Mouse (Mus musculus): ENCODE results near the gene Parp14. TPM values are rescaled to one million over a fixed set of nuclear protein-coding genes. Genes with fewer than 3 reads are reported as not detected.

Gene Parp14
- polyA plus RNA-seq, 1 experiment: 0.02 TPM

GRCm38 (mm10) chr16:35907432-35908201, 36.3 kb upstream of the Parp14 start:
- TF ChIP-seq CTCF (IDR thresholded peaks at IDR 0.05; ENCODE audit: control insufficient read depth, insufficient read depth, insufficient read length) (no peak), USF1 (IDR thresholded peaks at IDR 0.05; ENCODE audit: low read depth) (peak; percentile 69), CEBPB (IDR thresholded peaks at IDR 0.05; ENCODE audit: low read depth) (no peak), FOSL1 (IDR thresholded peaks at IDR 0.05; ENCODE audit: insufficient read depth, low read length, poor library complexity, severe bottlenecking) (no peak), MYOD1 (IDR thresholded peaks at IDR 0.05; ENCODE audit: control insufficient read depth, insufficient read length, low read depth) (peak; percentile 50), MAX (IDR thresholded peaks at IDR 0.05) (no peak), MYOG (IDR thresholded peaks at IDR 0.05; ENCODE audit: control insufficient read depth, extremely low read depth, insufficient read length) (no peak)
- H3K27me3 ChIP-seq (ENCODE audit: control insufficient read depth, insufficient read depth, insufficient read length): no peaks in the 10 kb centered on the region
- no peaks in the 10 kb centered on the region for H3K36me3 ChIP-seq (ENCODE audit: control insufficient read depth, insufficient read depth)
- no peaks in the 10 kb centered on the region for H3K79me2 ChIP-seq (ENCODE audit: control insufficient read depth, insufficient read depth)
- no peak overlapping the region for H3K4me3 ChIP-seq (ENCODE audit: insufficient read depth, poor library complexity, severe bottlenecking)
- no peak overlapping the region for H3ac ChIP-seq (ENCODE audit: control insufficient read depth, insufficient read length, low read depth)
- H3K79me3 ChIP-seq (ENCODE audit: low read depth): no peaks in the 10 kb centered on the region

GRCm38 (mm10) chr16:35906887-35907286, 35.5 kb upstream of the Parp14 start:
- H3K4me3 ChIP-seq (ENCODE audit: insufficient read depth, poor library complexity, severe bottlenecking): no peak overlapping the region
- H3ac ChIP-seq (ENCODE audit: control insufficient read depth, insufficient read length, low read depth): no peak overlapping the region
- no peaks in the 10 kb centered on the region for H3K36me3 ChIP-seq (ENCODE audit: control insufficient read depth, insufficient read depth)
- TF ChIP-seq CEBPB (IDR thresholded peaks at IDR 0.05; ENCODE audit: low read depth): no peak
- no peaks in the 10 kb centered on the region for H3K79me2 ChIP-seq (ENCODE audit: control insufficient read depth, insufficient read depth)
- H3K79me3 ChIP-seq (ENCODE audit: low read depth): no peaks in the 10 kb centered on the region
- no peaks in the 10 kb centered on the region for H3K27me3 ChIP-seq (ENCODE audit: control insufficient read depth, insufficient read depth, insufficient read length)

- TF ChIP-seq CEBPB (IDR thresholded peaks at IDR 0.05; ENCODE audit: low read depth): no peak
- TF ChIP-seq USF1 (IDR thresholded peaks at IDR 0.05; ENCODE audit: low read depth): no peak
- no peak for TF ChIP-seq FOSL1 (IDR thresholded peaks at IDR 0.05; ENCODE audit: insufficient read depth, low read length, poor library complexity, severe bottlenecking)
- no peak for TF ChIP-seq CTCF (IDR thresholded peaks at IDR 0.05; ENCODE audit: control insufficient read depth, insufficient read depth, insufficient read length)
- no peak for TF ChIP-seq MYOD1 (IDR thresholded peaks at IDR 0.05; ENCODE audit: control insufficient read depth, insufficient read length, low read depth)
- no peak for TF ChIP-seq MYOG (IDR thresholded peaks at IDR 0.05; ENCODE audit: control insufficient read depth, extremely low read depth, insufficient read length)
- no peak for TF ChIP-seq MAX (IDR thresholded peaks at IDR 0.05)
- no peaks in the 10 kb centered on the region for H3K36me3 ChIP-seq (ENCODE audit: control insufficient read depth, insufficient read depth)
- no peaks in the 10 kb centered on the region for H3K27me3 ChIP-seq (ENCODE audit: control insufficient read depth, insufficient read depth, insufficient read length)
- no peak overlapping the region for H3ac ChIP-seq (ENCODE audit: control insufficient read depth, insufficient read length, low read depth)
- no peaks in the 10 kb centered on the region for H3K79me3 ChIP-seq (ENCODE audit: low read depth)
- no peaks in the 10 kb centered on the region for H3K79me2 ChIP-seq (ENCODE audit: control insufficient read depth, insufficient read depth)
- no peak overlapping the region for H3K4me3 ChIP-seq (ENCODE audit: insufficient read depth, poor library complexity, severe bottlenecking)
These were observed 34.6 kb upstream of the Parp14 start for GRCm38 (mm10) chr16:35905819-35906485.

DNA sequence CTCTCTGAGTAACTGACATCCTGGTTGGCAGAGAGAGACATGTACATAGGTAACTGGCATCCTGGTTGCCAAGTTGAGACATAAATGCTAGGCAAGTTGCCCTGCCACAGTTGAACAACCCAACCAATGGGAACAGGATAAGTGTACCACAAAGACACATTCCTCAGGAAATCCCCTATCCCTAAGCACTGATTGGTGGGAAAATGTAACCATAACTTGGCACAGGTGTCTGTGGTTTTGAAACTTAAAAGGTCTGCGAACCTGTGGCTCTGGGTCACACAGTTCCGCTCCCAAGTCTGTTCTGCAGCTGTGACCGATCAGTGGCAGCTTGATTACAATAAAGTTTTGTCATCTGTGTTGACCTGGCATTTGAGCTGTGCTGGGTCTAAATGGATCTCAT, 34.0 kb upstream of the Parp14 start:
- no peaks in the 10 kb centered on the region for H3K36me3 ChIP-seq (ENCODE audit: control insufficient read depth, insufficient read depth)
- H3K4me3 ChIP-seq (ENCODE audit: insufficient read depth, poor library complexity, severe bottlenecking): no peak overlapping the region
- H3K79me2 ChIP-seq (ENCODE audit: control insufficient read depth, insufficient read depth): no peaks in the 10 kb centered on the region
- no peaks in the 10 kb centered on the region for H3K27me3 ChIP-seq (ENCODE audit: control insufficient read depth, insufficient read depth, insufficient read length)
- H3K79me3 ChIP-seq (ENCODE audit: low read depth): no peaks in the 10 kb centered on the region
- TF ChIP-seq USF1 (IDR thresholded peaks at IDR 0.05; ENCODE audit: low read depth) (no peak), MYOD1 (IDR thresholded peaks at IDR 0.05; ENCODE audit: control insufficient read depth, insufficient read length, low read depth) (no peak), FOSL1 (IDR thresholded peaks at IDR 0.05; ENCODE audit: insufficient read depth, low read length, poor library complexity, severe bottlenecking) (no peak), CEBPB (IDR thresholded peaks at IDR 0.05; ENCODE audit: low read depth) (no peak), MYOG (IDR thresholded peaks at IDR 0.05; ENCODE audit: control insufficient read depth, extremely low read depth, insufficient read length) (no peak), CTCF (IDR thresholded peaks at IDR 0.05; ENCODE audit: control insufficient read depth, insufficient read depth, insufficient read length) (no peak), MAX (IDR thresholded peaks at IDR 0.05) (no peak)
- H3ac ChIP-seq (ENCODE audit: control insufficient read depth, insufficient read length, low read depth): no peak overlapping the region

DNA sequence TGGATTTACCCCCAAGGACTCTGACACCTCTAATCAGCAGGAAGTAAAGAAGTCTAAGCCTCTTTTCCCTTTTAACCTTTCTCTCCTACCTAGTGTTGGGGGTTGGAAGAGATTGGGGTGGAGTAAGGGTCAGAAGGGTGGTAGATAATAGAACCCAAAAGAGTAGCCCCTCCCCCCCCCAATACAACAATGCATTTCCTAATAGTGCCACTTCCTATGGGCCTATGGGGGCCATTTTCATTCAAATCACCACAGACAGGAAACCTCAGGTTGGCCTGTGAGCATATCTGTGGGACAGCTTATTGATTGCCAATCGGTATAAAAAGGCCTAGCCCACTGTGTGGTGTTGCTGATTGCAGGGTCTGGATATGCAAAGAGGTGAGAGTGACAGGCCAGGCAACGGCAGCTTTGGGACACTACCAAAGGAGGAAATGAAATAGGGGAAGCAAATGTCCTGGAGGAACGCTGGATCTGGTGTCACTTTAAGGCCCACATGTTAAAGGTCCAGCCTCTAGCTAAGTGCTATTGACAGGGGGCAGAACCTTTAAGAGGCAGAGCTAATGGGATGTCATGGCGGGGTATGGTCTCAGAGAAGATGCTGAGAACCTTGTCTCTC, 32.9 kb upstream of the Parp14 start:
- Histone ChIP-seq H3K79me2 (ENCODE audit: control insufficient read depth, insufficient read depth) (no peaks in the 10 kb centered on the region), H3K79me3 (ENCODE audit: low read depth) (no peaks in the 10 kb centered on the region), H3K4me3 (ENCODE audit: insufficient read depth, poor library complexity, severe bottlenecking) (no peak overlapping the region), H3ac (ENCODE audit: control insufficient read depth, insufficient read length, low read depth) (no peak overlapping the region), H3K27me3 (ENCODE audit: control insufficient read depth, insufficient read depth, insufficient read length) (no peaks in the 10 kb centered on the region), H3K36me3 (ENCODE audit: control insufficient read depth, insufficient read depth) (no peaks in the 10 kb centered on the region)
- no peak for TF ChIP-seq MYOD1 (IDR thresholded peaks at IDR 0.05; ENCODE audit: control insufficient read depth, insufficient read length, low read depth)
- TF ChIP-seq FOSL1 (IDR thresholded peaks at IDR 0.05; ENCODE audit: insufficient read depth, low read length, poor library complexity, severe bottlenecking): no peak
- TF ChIP-seq MAX (IDR thresholded peaks at IDR 0.05): no peak
- no peak for TF ChIP-seq CTCF (IDR thresholded peaks at IDR 0.05; ENCODE audit: control insufficient read depth, insufficient read depth, insufficient read length)
- no peak for TF ChIP-seq CEBPB (IDR thresholded peaks at IDR 0.05; ENCODE audit: low read depth)
- TF ChIP-seq MYOG (IDR thresholded peaks at IDR 0.05; ENCODE audit: control insufficient read depth, extremely low read depth, insufficient read length): no peak
- no peak for TF ChIP-seq USF1 (IDR thresholded peaks at IDR 0.05; ENCODE audit: low read depth)

Measured in C2C12 (cell line).